26 mouse cellular contexts compared by ENCODE assay signal in the genomic region with DNA sequence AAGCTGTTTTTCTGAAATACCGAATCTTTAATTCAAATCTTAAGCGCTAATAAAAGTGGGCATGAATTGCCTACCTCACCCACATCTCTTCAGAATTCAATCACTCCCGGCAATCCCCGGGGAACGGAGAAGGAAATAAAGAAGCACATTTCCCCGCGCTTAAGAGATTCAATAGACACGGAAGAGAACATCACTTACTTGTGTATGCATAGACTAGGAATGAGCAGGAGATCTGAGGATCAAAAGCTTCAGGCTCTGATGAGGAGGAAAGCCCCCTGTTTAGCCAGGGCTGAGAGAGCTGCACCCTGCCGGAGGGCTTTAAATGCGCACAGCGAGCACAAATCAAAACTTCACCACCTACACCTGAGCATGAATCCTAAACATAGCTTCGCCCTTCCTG.
DNase-seq lines count a peak whose midpoint lies in the region; ATAC-seq and TF ChIP-seq lines count a peak whose summit lies in the region.
"Had no signal": no experiment of that assay in that cellular context is flagged by ENCODE, and none has a peak within 500 bp of the region (broad histone marks: within the 10 kb centered on the region; RNA-seq: fewer than 3 reads in every experiment).

No protein-coding gene starts in this region.

- H3K9me3 ChIP-seq in forebrain, postnatal 0 days (ENCODE audit: low read length), result no peaks in the 10 kb centered on the region
- H3K9me3 ChIP-seq in forebrain, embryonic 10.5 days, result no peaks in the 10 kb centered on the region
- no peaks in the 10 kb centered on the region for H3K9me3 ChIP-seq in midbrain, embryonic 14.5 days (ENCODE audit: control insufficient read depth, low read length)
- no peaks in the 10 kb centered on the region for H3K9me3 ChIP-seq in midbrain, embryonic 10.5 days (replicated peaks)
- no peaks in the 10 kb centered on the region for H3K9me3 ChIP-seq in midbrain, embryonic 15.5 days
- H3K9me3 ChIP-seq: liver, embryonic 12.5 days; neural tube, embryonic 12.5 days; stomach, embryonic 15.5 days had no signal

- H3K4me2 ChIP-seq in forebrain, postnatal 0 days (ENCODE audit: low read depth), result no peak overlapping the region
- H3K4me2 ChIP-seq in midbrain, embryonic 14.5 days (ENCODE audit: low read length), result no peak overlapping the region
- peak overlapping the region; percentile 8; the same call in 1 of the 2 replicates for H3K4me2 ChIP-seq in midbrain, embryonic 15.5 days
- H3K4me2 ChIP-seq: liver, embryonic 12.5 days; neural tube, embryonic 12.5 days; stomach, embryonic 15.5 days had no signal

- no peaks in the 10 kb centered on the region for H3K36me3 ChIP-seq in forebrain, postnatal 0 days (ENCODE audit: insufficient read depth)
- H3K36me3 ChIP-seq in forebrain, embryonic 10.5 days (replicated peaks), result no peaks in the 10 kb centered on the region
- no peaks in the 10 kb centered on the region for H3K36me3 ChIP-seq in midbrain, embryonic 14.5 days (ENCODE audit: control insufficient read depth, insufficient read depth, low read length)
- no peaks in the 10 kb centered on the region for H3K36me3 ChIP-seq in midbrain, embryonic 10.5 days
- H3K36me3 ChIP-seq in midbrain, embryonic 15.5 days (replicated peaks), result no peaks in the 10 kb centered on the region
- H3K36me3 ChIP-seq: liver, embryonic 12.5 days; neural tube, embryonic 12.5 days; stomach, embryonic 15.5 days had no signal

- 61% methylated on average over 12 of the region's 12 CpGs for WGBS in forebrain, postnatal 0 days
- WGBS in forebrain, embryonic 10.5 days, result 84% methylated on average over 12 of the region's 12 CpGs
- WGBS in midbrain, embryonic 14.5 days, result 57% methylated on average over 12 of the region's 12 CpGs
- 84% methylated on average over 12 of the region's 12 CpGs for WGBS in midbrain, embryonic 10.5 days
- WGBS in midbrain, embryonic 15.5 days, result 50% methylated on average over 12 of the region's 12 CpGs

- H3K4me3 ChIP-seq in forebrain, postnatal 0 days (ENCODE audit: low read depth, low read length), result no peak overlapping the region
- H3K4me3 ChIP-seq in forebrain, embryonic 10.5 days, result no peak overlapping the region
- H3K4me3 ChIP-seq in midbrain, embryonic 14.5 days (replicated peaks; ENCODE audit: low read depth, low read length), result no peak overlapping the region
- no peak overlapping the region for H3K4me3 ChIP-seq in midbrain, embryonic 10.5 days
- H3K4me3 ChIP-seq in midbrain, embryonic 15.5 days, result no peak overlapping the region
- H3K4me3 ChIP-seq: liver, embryonic 12.5 days; neural tube, embryonic 12.5 days; stomach, embryonic 15.5 days had no signal

- H3K4me1 ChIP-seq in forebrain, postnatal 0 days (ENCODE audit: insufficient read depth), result no peaks in the 10 kb centered on the region
- no peaks in the 10 kb centered on the region; the same call in 1 of the 2 replicates for H3K4me1 ChIP-seq in forebrain, embryonic 10.5 days
- no peaks in the 10 kb centered on the region for H3K4me1 ChIP-seq in midbrain, embryonic 14.5 days (ENCODE audit: control insufficient read depth, insufficient read depth, low read length)
- H3K4me1 ChIP-seq in midbrain, embryonic 10.5 days, result no peaks in the 10 kb centered on the region
- H3K4me1 ChIP-seq in midbrain, embryonic 15.5 days, result peaks cover 9% of the 10 kb centered on the region
- H3K4me1 ChIP-seq: liver, embryonic 12.5 days; neural tube, embryonic 12.5 days; stomach, embryonic 15.5 days had no signal

- peak; percentile 25; the same call in 1 of the 2 replicates for ATAC-seq in forebrain, postnatal 0 days
- no peak for ATAC-seq in midbrain, embryonic 14.5 days (ENCODE audit: low FRiP score, low TSS enrichment)
- ATAC-seq in midbrain, embryonic 15.5 days (replicated peaks), result peak; percentile 75
- ATAC-seq: intestine, embryonic 16.5 days; liver, embryonic 12.5 days; liver, postnatal 0 days; Patski had no signal

- no peaks in the 10 kb centered on the region for H3K27me3 ChIP-seq in forebrain, postnatal 0 days (ENCODE audit: insufficient read depth, low read length)
- H3K27me3 ChIP-seq in forebrain, embryonic 10.5 days (ENCODE audit: poor library complexity, severe bottlenecking), result no peaks in the 10 kb centered on the region
- no peaks in the 10 kb centered on the region for H3K27me3 ChIP-seq in midbrain, embryonic 14.5 days (ENCODE audit: control insufficient read depth, insufficient read depth, low read length)
- no peaks in the 10 kb centered on the region for H3K27me3 ChIP-seq in midbrain, embryonic 10.5 days (ENCODE audit: low read depth, poor library complexity, severe bottlenecking)
- no peaks in the 10 kb centered on the region for H3K27me3 ChIP-seq in midbrain, embryonic 15.5 days (replicated peaks)
- H3K27me3 ChIP-seq: neural tube, embryonic 12.5 days; stomach, embryonic 15.5 days had no signal

- no peak overlapping the region for H3K9ac ChIP-seq in forebrain, postnatal 0 days
- no peak overlapping the region for H3K9ac ChIP-seq in midbrain, embryonic 14.5 days (replicated peaks; ENCODE audit: low read length)
- no peak overlapping the region for H3K9ac ChIP-seq in midbrain, embryonic 15.5 days
- H3K9ac ChIP-seq: liver, embryonic 12.5 days; liver, postnatal 0 days; neural tube, embryonic 12.5 days; stomach, embryonic 15.5 days had no signal

- DNase-seq in forebrain, postnatal 0 days, result no peak
- no peak for DNase-seq in forebrain, embryonic 10.5 days (ENCODE audit: extremely low spot score, low spot score)
- DNase-seq in midbrain, embryonic 14.5 days, result peak; percentile 65
- no peak for DNase-seq in midbrain, embryonic 10.5 days (ENCODE audit: low spot score)
- DNase-seq in lung, postnatal 14 days, result no peak
- DNase-seq in cerebellum, adult 18-20 months, result no peak
- DNase-seq: adrenal gland, postnatal 14 days; cerebellum, adult 11-12 months; cerebellum, postnatal 14 days; gastrocnemius, postnatal 14 days; heart, postnatal 14 days; kidney, adult 8-10 months; kidney, postnatal 4 days; layer of hippocampus, postnatal 36 days; left cerebral cortex, postnatal 4 days; liver, postnatal 0 days; retina, postnatal 1 day; right cerebral cortex, postnatal 14 days had no signal

- no peak for TF ChIP-seq CTCF in forebrain, postnatal 0 days (IDR thresholded peaks at IDR 0.05; ENCODE audit: low read depth)

- 0 out of 2 replicates have a peak overlapping the region, but pooled peaks have one; percentile 0 for H3K27ac ChIP-seq in forebrain, postnatal 0 days (ENCODE audit: low read depth, low read length)
- H3K27ac ChIP-seq in forebrain, embryonic 10.5 days, result no peak overlapping the region
- no peak overlapping the region for H3K27ac ChIP-seq in midbrain, embryonic 14.5 days (replicated peaks; ENCODE audit: low read depth, low read length)
- H3K27ac ChIP-seq in midbrain, embryonic 10.5 days (replicated peaks), result no peak overlapping the region
- H3K27ac ChIP-seq in midbrain, embryonic 15.5 days, result peak overlapping the region; percentile 62; the same call in 1 of the 2 replicates
- H3K27ac ChIP-seq: kidney, postnatal 0 days; liver, embryonic 12.5 days; macrophage; neural tube, embryonic 12.5 days; stomach, embryonic 15.5 days had no signal

Comparison
In these comparisons a context has a peak if more than half of its experiments do, and no peak if none do; other contexts are left out.
1. H3K27ac ChIP-seq: peak in forebrain, postnatal 0 days (single experiment) and midbrain, embryonic 15.5 days (single experiment); none in forebrain, embryonic 10.5 days (single experiment), midbrain, embryonic 14.5 days (single experiment) and midbrain, embryonic 10.5 days (single experiment).